Mouse (Mus musculus): ENCODE results near the gene Nrn1. TPM values are rescaled to one million over a fixed set of nuclear protein-coding genes. Genes with fewer than 3 reads are reported as not detected.

Gene Nrn1
- not detected in 2 replicates for total RNA-seq (2015; ENCODE audit: low replicate concordance)
- not detected in 2 replicates for total RNA-seq (2017; ENCODE audit: low replicate concordance)

DNA sequence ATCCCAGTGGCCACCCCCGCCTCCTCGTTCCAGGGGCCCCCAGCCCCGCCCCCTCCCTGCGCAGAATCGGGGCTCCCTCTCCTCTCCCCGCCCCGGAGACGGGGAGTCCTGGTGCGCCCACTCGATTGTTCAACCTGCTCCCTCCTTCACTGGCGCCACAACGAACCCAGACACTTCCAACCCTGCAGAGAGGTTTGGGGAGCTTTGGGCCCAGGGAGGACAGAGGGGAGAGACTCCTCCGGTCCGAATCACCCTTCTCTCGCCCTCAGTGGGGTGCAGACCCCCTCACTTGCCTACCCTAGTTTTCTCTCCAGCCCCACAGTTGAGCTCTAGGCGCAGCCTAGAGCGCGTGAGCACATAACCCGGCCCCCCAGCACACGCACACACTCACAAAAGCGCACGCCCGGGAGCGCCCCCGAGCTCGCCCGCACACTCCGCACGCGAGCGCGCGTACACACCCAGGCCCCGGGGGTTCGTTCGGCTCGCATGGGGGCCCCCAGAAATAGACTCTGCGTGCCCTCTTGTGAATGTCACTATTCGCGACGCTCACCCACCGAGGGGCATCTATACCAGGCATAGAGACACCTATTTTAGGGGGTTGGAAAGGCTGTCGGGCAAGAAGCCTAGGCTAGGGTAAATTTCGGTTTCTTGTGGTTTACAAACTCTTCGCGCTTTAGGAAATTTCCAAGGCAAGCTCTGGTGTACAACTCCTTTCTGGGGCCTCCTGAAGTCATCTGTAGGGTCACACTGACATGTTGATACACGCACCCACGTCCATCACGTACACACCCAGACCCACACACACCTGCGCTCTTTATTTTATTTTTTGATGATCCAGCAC, at the start of gene Nrn1:
TSS of gene Nrn1 (minus strand) at position 401 of the 841 bp plus-strand sequence.
- ATAC-seq (replicated peaks; ENCODE audit: low FRiP score, poor library complexity, severe bottlenecking): no peak

DNA sequence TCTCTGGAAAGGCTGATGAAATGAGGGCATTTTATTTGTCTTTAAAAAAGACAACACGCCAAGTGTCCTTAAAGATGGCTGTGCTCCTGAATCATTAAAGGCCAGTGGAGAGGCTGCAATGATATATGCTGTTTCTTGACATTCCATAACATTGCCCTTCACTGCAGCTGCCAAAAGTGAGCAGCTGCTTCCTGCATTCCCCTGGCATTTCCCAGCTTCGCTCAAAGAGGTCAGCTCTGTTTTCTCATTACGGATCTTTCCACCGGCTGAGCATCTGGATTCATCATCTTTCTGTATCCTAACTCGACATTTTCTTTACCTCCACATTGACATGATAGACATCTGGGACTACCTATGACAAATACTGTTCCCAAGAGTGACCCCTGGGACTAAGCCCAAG, 44.7 kb upstream of the Nrn1 start:
- no peak for ATAC-seq (replicated peaks; ENCODE audit: low FRiP score, poor library complexity, severe bottlenecking)

DNA sequence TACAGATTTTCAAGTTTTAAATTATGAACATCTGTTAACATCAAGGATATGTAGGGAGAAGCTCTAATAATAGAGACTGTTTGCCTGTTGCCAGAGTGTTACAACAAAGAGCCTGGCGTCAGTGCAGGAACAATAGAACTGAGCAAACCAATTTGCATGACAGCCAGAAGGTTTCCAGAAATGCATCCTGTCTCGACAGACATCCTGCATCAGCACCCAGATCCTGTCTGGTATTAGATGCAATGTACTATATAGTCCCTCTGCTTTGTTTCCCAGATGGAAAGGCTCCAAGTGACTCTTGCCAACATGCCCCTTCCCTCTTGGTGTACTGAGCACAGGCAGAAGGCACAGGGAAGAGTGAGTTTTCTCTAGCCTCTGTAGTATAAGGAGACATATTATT, 31.9 kb upstream of the Nrn1 start:
- ATAC-seq (replicated peaks; ENCODE audit: low FRiP score, poor library complexity, severe bottlenecking): no peak

DNA sequence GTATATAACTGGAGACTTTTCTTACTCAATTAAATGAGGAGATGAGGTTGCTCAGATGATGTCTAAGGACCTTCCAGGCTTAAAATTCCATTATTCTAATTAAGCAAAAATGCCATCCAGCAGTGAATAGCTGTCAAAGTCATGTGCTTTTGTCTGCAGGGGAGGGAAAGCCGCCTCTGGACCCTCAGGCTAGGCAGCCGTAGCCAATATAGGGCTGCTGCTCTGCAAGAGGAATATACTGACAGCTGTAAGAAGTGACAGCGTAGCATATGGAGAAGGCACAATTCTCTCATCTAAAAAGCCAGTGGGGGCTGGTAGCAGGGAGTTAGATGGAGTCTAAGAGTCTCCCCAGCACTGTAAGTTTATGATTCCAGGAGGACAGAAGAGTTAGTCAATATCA, 16.9 kb upstream of the Nrn1 start:
- no peak for ATAC-seq (replicated peaks; ENCODE audit: low FRiP score, poor library complexity, severe bottlenecking)

DNA sequence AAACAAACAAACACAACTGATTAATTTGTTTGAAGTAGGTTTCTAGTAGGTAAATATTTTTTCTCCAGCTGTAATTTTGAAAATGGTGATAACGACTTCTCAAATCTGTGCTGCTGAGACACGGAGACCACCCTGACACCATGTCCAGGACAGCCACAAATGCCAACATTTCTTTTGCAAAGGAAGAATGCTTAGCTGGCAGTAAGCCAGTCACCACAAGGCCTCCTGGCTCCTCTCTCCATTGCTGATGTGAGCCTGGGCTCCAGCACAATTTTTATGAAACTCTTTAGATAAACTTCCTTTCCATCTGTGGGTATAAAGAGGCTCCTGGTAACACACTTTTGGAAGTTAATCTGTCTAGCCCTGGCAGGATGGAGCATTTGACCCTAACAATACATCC, 15.1 kb upstream of the Nrn1 start:
- ATAC-seq (replicated peaks; ENCODE audit: low FRiP score, poor library complexity, severe bottlenecking): no peak

DNA sequence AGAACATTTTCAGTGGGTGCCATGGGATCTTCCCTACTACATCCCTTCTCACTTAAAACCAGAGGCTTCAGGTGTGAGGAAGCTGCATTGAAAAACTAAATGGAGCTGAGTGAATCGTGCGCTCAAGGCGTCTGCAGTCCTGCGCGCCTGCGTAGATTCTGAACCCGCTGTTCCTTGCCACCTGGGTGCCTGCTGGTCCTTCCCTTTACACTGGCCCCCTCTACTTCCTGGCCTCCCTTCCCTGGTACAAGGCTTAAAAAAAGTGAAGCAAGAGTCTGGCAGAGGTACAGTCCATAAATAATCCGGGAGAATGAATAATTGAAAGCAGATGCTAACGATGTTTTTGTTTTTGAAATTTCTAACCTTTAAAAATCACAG, 1.7 kb upstream of the Nrn1 start:
- no peak for ATAC-seq (replicated peaks; ENCODE audit: low FRiP score, poor library complexity, severe bottlenecking)

DNA sequence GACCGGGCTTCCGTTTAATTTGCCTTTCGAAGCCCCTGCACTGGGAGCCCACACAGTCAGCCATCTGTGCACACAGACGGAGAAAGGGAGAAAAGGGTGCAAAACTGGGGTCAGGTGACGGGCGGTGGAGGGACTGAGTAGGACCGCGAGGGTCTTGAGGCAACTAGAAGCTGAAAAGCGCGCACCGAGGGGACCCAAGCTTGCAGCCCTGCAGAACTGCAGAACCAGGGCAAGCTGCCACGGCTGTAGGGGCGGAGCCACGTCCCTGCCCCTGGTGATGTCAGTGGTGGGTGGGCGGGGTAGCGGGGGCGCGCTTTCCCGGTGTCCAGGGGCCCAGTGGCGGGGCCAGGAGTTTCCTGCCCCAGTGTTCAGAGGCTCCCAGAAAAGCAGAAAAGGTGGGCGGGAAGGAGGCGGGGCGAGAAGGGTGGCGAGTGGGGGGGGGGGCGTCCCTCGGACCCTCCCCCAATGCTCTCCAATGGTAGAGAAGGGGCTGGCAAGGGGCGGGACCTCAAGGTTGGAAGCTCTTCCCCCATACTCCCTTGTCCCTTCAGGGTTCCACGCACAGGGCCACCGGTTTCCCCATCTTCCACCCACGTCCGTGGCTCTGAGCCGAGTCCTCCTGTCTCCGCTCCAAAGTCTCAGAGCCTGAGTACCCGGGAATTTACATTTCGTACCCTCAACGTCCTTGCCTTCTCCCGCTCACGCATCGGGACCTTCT, 1.1 kb upstream of the Nrn1 start:
- ATAC-seq (replicated peaks; ENCODE audit: low FRiP score, poor library complexity, severe bottlenecking): no peak

DNA sequence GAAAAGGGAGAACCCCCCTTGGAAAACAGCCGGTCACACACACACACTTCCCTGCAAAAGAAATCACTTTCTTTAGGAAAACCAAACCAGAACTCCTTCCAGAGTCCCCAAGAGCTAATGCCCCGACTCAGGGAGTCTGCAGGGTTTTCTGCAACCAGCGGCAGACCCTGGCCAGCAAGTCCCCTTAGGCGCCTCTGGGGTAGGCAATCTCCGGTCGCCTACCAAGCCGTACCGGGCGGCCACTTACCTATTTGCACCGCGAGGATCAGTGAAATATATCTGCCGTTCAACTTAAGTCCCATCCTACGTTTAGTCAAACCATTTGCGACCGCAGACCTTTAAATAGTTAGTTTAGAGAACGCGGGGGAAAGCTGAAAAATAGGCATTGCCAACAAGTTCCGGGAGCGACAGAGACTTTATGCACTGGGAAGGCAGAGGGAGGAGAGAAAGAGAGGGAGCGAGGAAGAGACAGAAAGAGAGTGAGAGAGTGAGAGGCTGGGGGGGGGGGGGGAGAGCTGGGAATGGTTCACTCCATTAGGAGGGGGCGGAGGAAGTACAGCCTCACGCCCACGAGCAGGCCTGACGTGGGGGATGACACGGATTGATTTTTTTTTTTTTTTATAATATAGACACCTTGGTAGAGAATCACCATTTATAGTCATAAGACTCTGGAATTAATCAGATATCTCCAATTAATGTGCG, 791 bp downstream of the Nrn1 start:
- ATAC-seq (replicated peaks; ENCODE audit: low FRiP score, poor library complexity, severe bottlenecking): no peak

DNA sequence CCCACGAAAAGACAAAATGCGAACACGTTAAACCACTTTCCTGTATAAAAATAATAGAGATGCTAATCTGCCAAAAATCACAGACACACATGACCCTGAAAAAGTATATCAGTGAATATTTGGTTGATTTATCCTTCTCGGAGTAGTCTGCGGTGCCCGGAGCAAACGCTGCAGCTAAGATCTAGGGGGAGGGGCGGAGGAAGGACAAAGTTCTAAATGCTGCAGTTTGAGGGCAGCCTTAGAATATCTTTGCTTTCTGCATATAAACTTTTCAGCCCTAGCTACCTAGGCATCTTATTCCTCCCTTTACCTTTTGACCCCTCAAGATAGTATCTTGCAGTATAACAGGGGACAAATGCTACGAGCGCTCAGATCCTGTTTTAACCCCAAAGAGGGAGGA, 1.4 kb downstream of the Nrn1 start:
- ATAC-seq (replicated peaks; ENCODE audit: low FRiP score, poor library complexity, severe bottlenecking): no peak

DNA sequence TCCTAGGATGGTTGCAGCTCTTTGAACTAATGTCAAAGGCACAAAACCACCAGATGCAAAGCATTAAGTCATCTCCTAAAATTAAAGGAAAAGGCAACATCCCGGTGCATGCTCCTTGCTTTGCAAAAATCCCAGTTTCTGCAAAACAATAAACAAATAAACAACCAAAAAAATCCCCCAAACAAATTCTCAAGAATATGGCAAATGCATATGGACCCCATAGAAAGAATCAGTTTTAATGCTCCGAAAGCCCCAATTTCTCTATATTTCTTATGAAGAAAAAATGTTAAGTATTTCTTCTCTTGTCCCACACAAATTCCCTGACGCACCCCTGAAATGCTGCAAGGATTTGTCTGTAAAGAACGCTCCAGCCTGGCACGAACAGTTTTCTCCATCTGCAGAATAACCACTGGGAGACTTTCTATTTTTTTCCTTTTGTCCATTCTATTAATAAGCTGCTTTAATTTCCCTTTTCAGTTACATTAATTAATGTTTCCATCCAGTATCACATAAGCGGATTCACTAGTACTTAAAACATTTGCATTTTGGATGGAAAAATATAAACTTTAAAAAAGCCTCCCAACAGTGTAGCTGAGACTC, 1.9 kb downstream of the Nrn1 start:
- no peak for ATAC-seq (replicated peaks; ENCODE audit: low FRiP score, poor library complexity, severe bottlenecking)

DNA sequence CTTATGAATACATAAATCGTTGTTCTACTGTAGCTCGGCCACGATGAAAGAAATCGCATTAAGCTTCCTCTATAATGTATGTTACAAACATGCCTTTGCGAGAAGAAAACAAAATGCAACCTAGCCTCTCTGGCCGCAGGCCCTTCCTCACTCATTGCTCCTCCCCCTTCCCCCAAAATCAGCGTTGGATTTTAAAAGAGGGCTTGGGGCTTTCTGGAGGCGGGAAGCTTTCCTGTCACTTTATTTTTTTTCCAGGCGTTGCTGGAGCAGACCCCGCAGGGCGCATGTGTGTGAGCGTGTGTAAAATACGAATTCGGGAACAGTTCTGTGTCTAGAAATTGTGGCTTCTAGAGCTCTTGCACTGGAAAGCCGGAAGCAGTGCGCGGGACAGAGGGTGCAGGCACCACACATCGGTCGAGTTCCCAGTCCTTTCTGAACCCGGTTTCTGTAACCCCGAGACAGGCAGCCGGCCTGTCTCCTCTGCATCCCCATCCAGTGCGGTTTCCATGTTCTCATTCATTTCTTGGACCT, 2.9 kb downstream of the Nrn1 start:
- no peak for ATAC-seq (replicated peaks; ENCODE audit: low FRiP score, poor library complexity, severe bottlenecking)

DNA sequence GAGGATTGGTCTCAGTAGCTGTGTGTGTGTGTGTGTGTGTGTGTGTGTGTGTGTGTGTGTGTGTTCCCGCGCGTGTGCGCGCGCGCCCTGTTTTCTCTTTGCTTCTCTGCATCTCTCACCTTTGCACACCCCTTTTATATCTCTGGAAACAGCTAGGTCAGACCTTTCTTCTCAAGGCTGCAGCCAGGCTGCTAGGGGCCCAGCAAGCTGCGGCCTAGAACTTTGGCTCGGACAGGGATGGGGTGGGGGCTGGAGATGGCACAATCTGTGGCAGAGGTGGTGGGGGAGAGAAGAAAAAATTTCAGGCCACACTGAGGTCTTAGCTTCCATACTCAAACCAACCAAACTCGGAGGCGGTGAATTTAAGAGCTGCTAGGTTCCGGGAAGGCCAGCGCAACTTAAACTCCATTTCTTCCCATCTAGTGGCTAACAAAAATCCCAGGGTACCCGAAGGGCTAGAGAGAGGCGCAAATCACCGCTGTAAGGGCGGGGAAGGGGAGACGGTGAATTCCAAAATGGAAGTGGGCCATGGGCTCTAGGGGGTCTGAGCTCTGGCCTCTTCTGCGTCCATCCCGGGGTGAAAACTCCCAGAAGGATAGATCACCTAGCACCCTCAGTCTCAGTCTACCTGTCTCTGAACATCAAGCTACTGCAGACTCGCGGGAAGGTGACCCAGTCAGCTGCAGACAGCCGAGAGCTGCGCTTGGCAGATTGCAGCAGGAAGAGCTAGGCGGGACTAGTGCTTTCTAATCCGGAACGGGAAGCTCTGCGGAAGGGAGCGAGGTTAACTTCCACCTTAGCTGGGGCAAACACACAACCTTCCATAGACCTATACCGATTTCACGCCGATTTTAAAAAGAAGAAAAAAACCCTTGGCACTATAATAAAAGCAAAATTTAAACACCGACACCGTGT, 3.7 kb downstream of the Nrn1 start:
- no peak for ATAC-seq (replicated peaks; ENCODE audit: low FRiP score, poor library complexity, severe bottlenecking)

DNA sequence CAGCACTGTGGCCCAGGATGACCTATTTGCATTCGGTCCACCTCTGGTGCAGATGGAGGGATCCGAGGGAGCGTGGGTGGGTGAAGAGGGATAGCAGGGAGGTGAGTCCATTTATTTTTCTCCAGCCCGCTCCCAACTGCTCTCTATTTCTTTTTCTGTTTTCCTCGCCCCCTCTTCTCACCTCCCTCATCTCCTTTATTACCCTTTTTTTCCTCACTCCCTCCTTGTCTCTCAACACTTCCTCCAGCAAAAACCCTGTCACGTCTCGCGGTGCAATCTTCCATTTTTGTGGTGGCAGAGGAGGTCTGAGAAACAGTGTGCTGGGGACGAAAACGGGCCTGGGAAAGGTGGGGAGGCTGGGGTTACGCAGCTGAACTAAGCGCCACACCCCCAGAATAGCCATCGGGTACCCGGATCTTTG, 4.6 kb downstream of the Nrn1 start:
- no peak for ATAC-seq (replicated peaks; ENCODE audit: low FRiP score, poor library complexity, severe bottlenecking)

DNA sequence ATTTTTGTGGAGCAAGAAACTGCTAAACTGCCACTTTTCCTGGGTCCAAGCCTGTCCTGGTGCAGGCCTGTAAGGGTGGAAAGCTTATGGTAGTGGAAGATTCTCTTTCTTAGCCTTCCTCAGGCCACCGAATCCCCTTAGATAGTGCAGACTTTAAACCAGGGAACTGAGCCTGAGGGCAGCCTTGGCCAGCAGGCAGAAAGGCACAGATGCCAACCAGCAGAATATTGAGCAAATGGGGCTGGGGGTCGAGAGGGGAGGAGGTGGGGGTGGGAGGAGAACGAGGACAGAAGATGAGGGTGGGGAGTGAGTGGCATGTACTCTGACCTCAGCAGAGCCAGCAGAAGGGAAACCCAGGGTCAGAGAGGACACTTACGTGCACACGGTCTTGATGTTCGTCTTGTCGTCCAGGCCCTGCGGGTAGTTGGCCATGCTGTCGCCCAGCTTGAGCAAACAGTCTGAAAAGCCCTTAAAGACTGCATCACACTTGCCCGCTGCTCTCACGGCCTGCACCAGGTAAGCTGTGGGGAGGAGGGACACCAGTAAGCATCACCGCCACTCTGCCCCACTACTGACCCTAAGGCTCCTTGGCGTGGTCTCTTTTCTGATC, 5.1 kb downstream of the Nrn1 start:
- 0 out of 2 replicates have a peak, but pooled peaks have one; percentile 25 for ATAC-seq (replicated peaks; ENCODE audit: low FRiP score, poor library complexity, severe bottlenecking)

DNA sequence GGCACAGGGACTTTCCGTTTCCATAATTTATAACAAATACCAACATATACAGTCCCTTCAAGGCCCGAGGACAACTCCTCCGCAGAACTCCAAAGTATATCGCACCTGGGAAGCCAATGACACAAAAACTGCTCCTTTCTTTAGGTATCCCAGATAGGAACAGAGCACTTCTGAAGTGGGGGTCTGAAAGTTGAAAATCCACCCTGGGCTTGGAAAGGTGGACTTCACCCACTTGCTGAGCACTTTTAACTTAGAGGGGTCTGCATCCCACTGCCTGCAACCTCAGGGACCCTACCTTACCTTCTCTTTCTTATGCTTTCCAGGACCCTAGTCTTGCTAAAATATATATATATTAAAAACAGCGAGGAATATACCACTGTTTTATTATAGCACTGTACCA, 6.4 kb downstream of the Nrn1 start:
- ATAC-seq (replicated peaks; ENCODE audit: low FRiP score, poor library complexity, severe bottlenecking): no peak

DNA sequence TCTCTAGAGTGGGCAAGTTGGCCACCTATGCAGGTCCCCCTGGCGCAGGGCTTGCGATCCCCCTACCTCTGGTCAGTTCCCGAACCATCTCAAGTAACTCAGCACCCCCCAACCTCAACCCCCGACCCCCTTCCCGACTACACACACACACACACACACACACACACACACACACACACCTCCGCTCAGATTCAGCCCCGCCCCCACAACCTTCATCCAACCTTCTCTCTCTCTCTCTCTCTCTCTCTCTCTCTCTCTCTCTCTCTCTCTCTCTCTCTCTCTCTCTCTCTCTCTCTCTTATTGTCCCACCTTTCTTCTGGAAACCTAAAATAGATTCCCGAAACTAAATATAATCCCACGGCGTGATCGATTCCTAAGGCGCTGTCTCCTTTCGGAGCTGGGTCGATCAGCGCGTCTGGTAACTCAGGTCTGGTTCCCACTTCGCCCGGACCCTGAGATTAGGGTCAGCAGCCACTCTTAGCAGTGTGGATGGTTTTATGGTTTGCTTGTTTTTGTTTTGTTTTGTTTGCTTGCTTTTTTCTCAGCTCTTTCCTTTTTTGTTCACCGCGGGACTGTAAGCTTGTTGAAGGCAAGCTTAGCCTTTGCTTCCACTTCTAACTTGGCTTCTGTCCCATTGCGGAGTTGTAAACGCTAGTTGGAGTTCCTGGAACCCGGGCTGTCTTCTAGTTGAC, 7.0 kb downstream of the Nrn1 start:
- ATAC-seq (replicated peaks; ENCODE audit: low FRiP score, poor library complexity, severe bottlenecking): no peak

DNA sequence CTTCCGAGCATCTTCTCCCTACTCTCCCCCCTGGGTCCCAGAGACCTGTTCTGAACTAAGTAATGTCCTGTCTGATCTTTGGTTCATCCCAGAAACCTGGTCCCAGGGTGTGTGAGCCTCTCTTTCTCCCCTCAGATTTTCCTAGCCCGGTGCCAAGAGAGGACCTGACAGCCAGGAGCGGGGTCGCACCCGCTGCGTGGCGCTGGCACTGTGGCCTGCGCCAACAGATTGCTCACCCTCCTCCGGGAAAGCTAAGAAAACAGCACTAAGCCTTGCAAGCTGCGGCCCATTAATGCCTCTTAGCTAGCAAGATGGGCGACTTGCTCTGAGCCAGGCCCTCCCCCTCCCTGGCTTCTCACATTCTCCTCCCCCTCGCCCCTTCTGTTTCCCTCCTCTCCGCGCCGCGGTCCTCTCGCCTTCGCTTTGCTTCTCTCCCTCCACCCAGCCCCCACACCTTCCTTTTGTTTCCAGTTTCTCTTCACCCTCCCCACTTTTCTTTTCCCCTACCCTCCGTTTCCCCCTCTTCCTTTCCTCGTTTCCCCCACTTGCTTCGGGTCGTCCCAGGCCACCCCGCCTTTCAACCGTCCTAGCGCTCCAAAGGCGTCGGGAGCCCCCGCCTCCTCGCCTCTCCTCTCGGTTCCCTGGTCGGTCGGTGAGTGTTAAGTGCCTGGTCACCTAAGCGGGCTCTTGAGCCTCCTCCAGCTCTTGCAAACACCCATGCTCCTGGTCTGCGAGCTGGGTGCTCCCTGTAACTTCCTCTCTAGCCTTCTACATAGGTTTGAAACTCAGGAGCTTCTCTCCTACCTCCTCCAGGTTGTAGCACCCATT, 7.8 kb downstream of the Nrn1 start:
- no peak for ATAC-seq (replicated peaks; ENCODE audit: low FRiP score, poor library complexity, severe bottlenecking)
